Mouse (Mus musculus): ENCODE results near the gene Dgka.

GRCm38 (mm10) chr10:128704491-128705316, 40.0 kb downstream of the Dgka start, which contains the start of gene Cdk2:
- TF ChIP-seq CTCF (IDR thresholded peaks at IDR 0.05; ENCODE audit: extremely low read depth, insufficient read depth, low read length) = no peak
- TF ChIP-seq POLR2A (IDR thresholded peaks at IDR 0.05; ENCODE audit: extremely low read depth, insufficient read depth, low read length) = peak; percentile 42; the same call in 1 of the 2 replicates

Data from cortical plate, adult 2 months (tissue).